Comparison of ENCODE assay signal across 1 mouse cellular context in genomic region chr11:120572417-120572751, GRCm38 (mm10).
TF ChIP-seq lines count a peak whose summit lies in the region.

No protein-coding gene starts in this region.

TF ChIP-seq in MEL, 35 proteins besides CTCF, POLR2A, EP300 and RAD21:
- TF ChIP-seq USF2 (IDR thresholded peaks at IDR 0.05; ENCODE audit: borderline replicate concordance in 1 of 2, insufficient read depth in 1 of 2, low read depth in 1 of 2, low read length in 2 of 2): no peak
- no peak for TF ChIP-seq CHD2 (IDR thresholded peaks at IDR 0.05; ENCODE audit: low read length)
- TF ChIP-seq POLR2AphosphoS2 (IDR thresholded peaks at IDR 0.05; ENCODE audit: low read length): no peak
- no peak for TF ChIP-seq MAX (IDR thresholded peaks at IDR 0.05; ENCODE audit: low read length)
- TF ChIP-seq ETS1 (IDR thresholded peaks at IDR 0.05; ENCODE audit: low read depth, low read length): no peak
- no peak; the same call in 1 of the 2 replicates for TF ChIP-seq CHD1 (IDR thresholded peaks at IDR 0.05; ENCODE audit: low read depth, low read length)
- TF ChIP-seq TCF12 (IDR thresholded peaks at IDR 0.05; ENCODE audit: low read depth, low read length): no peak
- TF ChIP-seq SMC3 (IDR thresholded peaks at IDR 0.05; ENCODE audit: low read depth, low read length): no peak
- TF ChIP-seq GABPA (IDR thresholded peaks at IDR 0.05; ENCODE audit: low read depth, low read length): no peak
- no peak for TF ChIP-seq MYB (IDR thresholded peaks at IDR 0.05; ENCODE audit: low read depth, low read length)
- no peak for TF ChIP-seq MEF2A (IDR thresholded peaks at IDR 0.05; ENCODE audit: extremely low read depth, insufficient replicate concordance, low read depth, low read length, poor library complexity, severe bottlenecking)
- no peak for TF ChIP-seq USF1 (IDR thresholded peaks at IDR 0.05; ENCODE audit: low read depth, low read length)
- TF ChIP-seq GATA1 (IDR thresholded peaks at IDR 0.05; ENCODE audit: low read depth, low read length): no peak
- no peak for TF ChIP-seq ZKSCAN1 (IDR thresholded peaks at IDR 0.05; ENCODE audit: low read depth, low read length)
- TF ChIP-seq TBP (IDR thresholded peaks at IDR 0.05; ENCODE audit: low read depth, low read length): no peak
- no peak for TF ChIP-seq UBTF (IDR thresholded peaks at IDR 0.05; ENCODE audit: borderline replicate concordance, insufficient read depth, low read depth, low read length)
- TF ChIP-seq JUND (IDR thresholded peaks at IDR 0.05; ENCODE audit: low read depth, low read length): no peak
- TF ChIP-seq NELFE (IDR thresholded peaks at IDR 0.05; ENCODE audit: low read depth, low read length): no peak
- no peak for TF ChIP-seq RCOR1 (IDR thresholded peaks at IDR 0.05; ENCODE audit: low read depth, low read length)
- no peak; the same call in 1 of the 2 replicates for TF ChIP-seq MYC (IDR thresholded peaks at IDR 0.05; ENCODE audit: low read depth, low read length)
